Mouse (Mus musculus) kidney, embryonic 16.5 days (tissue): Measurements from ENCODE around the gene Ssbp1. TPM values are rescaled to one million over a fixed set of nuclear protein-coding genes. Genes with fewer than 3 reads are reported as not detected.

Source experiments
- ATAC-seq: fragments of 200-750 bp; cut with Nextera tagmentation; 2 replicates; pipeline ENCODE4 v1.8.0; 2017; ENCODE audit warnings: moderate TSS enrichment; ENCODE audit not compliant: low FRiP score, low TSS enrichment
- H3K27ac ChIP-seq: fragments of 300-500 bp; sonication (generic); 2 replicates; pipeline ENCODE4 v1.5.1; 2014; ENCODE audit warnings: low read length
- H3K27me3 ChIP-seq: fragments of 300-500 bp; sonication (generic); 2 replicates; pipeline ENCODE4 v1.6.1; 2014; ENCODE audit warnings: low read length, control low read depth, mixed read lengths; ENCODE audit not compliant: insufficient read depth
- H3K36me3 ChIP-seq: fragments of 300-500 bp; sonication (generic); 2 replicates; pipeline ENCODE4 v1.6.1; 2014; ENCODE audit warnings: low read length, control low read depth, mixed read lengths; ENCODE audit not compliant: insufficient read depth
- H3K4me1 ChIP-seq: fragments of 300-500 bp; sonication (generic); 2 replicates; pipeline ENCODE4 v1.6.1; 2014; ENCODE audit warnings: low read length, control low read depth, mixed read lengths; ENCODE audit not compliant: insufficient read depth
- H3K4me2 ChIP-seq: fragments of 300-500 bp; sonication (generic); replicated peaks from 2 replicates; pipeline ENCODE4 v1.6.1; 2014; ENCODE audit warnings: low read depth, low read length
- H3K4me3 ChIP-seq: fragments of 300-500 bp; sonication (generic); 2 replicates; pipeline ENCODE4 v1.5.1; 2014; ENCODE audit warnings: mild to moderate bottlenecking, low read length
- H3K9ac ChIP-seq: fragments of 300-500 bp; sonication (generic); replicated peaks from 2 replicates; pipeline ENCODE4 v1.6.1; 2014; ENCODE audit warnings: low read length
- H3K9me3 ChIP-seq: fragments of 300-500 bp; sonication (generic); 2 replicates; pipeline ENCODE4 v1.6.1; 2016; ENCODE audit warnings: low read length, control low read depth
- WGBS: fragments of 180-500 bp; shearing (Covaris S2); extraction: QIAGEN DNeasy Blood & Tissue Kit; methylation state at CpG from one replicate; pipeline ENCODE4 v1.1.7; 2014; 5-methylcytosine and 5-hydroxymethylcytosine counted together
- polyA plus RNA-seq: library from polyadenylated mRNA; unstranded; fragments of >200 nt; fragmentation: Nextera tagmentation; extraction: Ambion mirVana; gene quantifications from 2 replicates; pipeline ENCODE4 v1.2.1, GENCODE M21; 2015

Ssbp1 gene
- polyA plus RNA-seq, 1 experiment from 2014 or later = 161 TPM

GRCm38 (mm10) chr6:40432346-40433275 is 38.5 kb upstream of the Ssbp1 start:
- Histone ChIP-seq H3K4me1 (peaks cover 18% of the 10 kb centered on the region), H3K27ac (no peak overlapping the region), H3K9me3 (no peaks in the 10 kb centered on the region), H3K36me3 (no peaks in the 10 kb centered on the region), H3K27me3 (peaks cover 8% of the 10 kb centered on the region; the same call in 1 of the 2 replicates), H3K4me3 (no peak overlapping the region), H3K4me2 (no peak overlapping the region), H3K9ac (no peak overlapping the region)
- no peak for ATAC-seq
- 86% methylated on average over 17 of the region's 17 CpGs for WGBS

GRCm38 (mm10) chr6:40434697-40435096 is 36.5 kb upstream of the Ssbp1 start:
- Histone ChIP-seq H3K27ac (no peak overlapping the region), H3K9me3 (no peaks in the 10 kb centered on the region), H3K9ac (peak overlapping the region; percentile 74), H3K4me3 (peak overlapping the region; percentile 66), H3K27me3 (peaks cover 15% of the 10 kb centered on the region; the same call in 1 of the 2 replicates), H3K4me2 (peak overlapping the region; percentile 72), H3K4me1 (peaks cover 18% of the 10 kb centered on the region), H3K36me3 (no peaks in the 10 kb centered on the region)
- WGBS = 6% methylated on average over 7 of the region's 7 CpGs
- ATAC-seq = no peak

- Histone ChIP-seq H3K9ac (peak overlapping the region; percentile 74), H3K4me3 (peak overlapping the region; percentile 66), H3K9me3 (no peaks in the 10 kb centered on the region), H3K36me3 (no peaks in the 10 kb centered on the region), H3K4me1 (peaks cover 18% of the 10 kb centered on the region), H3K27ac (peak overlapping the region; percentile 22; the same call in 1 of the 2 replicates), H3K27me3 (peaks cover 15% of the 10 kb centered on the region; the same call in 1 of the 2 replicates), H3K4me2 (peak overlapping the region; percentile 72)
- ATAC-seq = peak; percentile 75
- WGBS = under 1% methylated on average over 61 of the region's 72 CpGs
Observed at GRCm38 (mm10) chr6:40435151-40436046, 35.8 kb upstream of the Ssbp1 start.

- Histone ChIP-seq H3K9ac (peak within 1 kb of the TSS; percentile 74), H3K4me3 (peak within 1 kb of the TSS; percentile 66), H3K27me3 (peaks cover 15% of the 10 kb centered on the region; the same call in 1 of the 2 replicates), H3K4me2 (peak within 1 kb of the TSS; percentile 72), H3K9me3 (no peaks in the 10 kb centered on the region), H3K27ac (peak within 1 kb of the TSS; percentile 22; the same call in 1 of the 2 replicates), H3K36me3 (no peaks in the 10 kb centered on the region), H3K4me1 (peaks cover 16% of the 10 kb centered on the region)
- WGBS = under 1% methylated on average over 27 of the region's 38 CpGs
- peak; percentile 96 for ATAC-seq
Observed at GRCm38 (mm10) chr6:40436047-40436483, 35.1 kb upstream of the Ssbp1 start, which contains the start of gene E330009J07Rik. Gene E330009J07Rik, minus strand, starts transcription at chr6:40436135.

GRCm38 (mm10) chr6:40438936-40439335 is 32.2 kb upstream of the Ssbp1 start, which contains the start of gene Wee2:
Gene Wee2, plus strand, starts transcription at chr6:40439088.
- no peak within 1 kb of the TSS for H3K27ac ChIP-seq
- H3K9ac ChIP-seq = no peak within 1 kb of the TSS
- peaks cover 14% of the 10 kb centered on the region for H3K4me1 ChIP-seq
- H3K4me3 ChIP-seq = no peak within 1 kb of the TSS; the same call in 1 of the 2 replicates
- no peaks in the 10 kb centered on the region for H3K9me3 ChIP-seq
- no peak for ATAC-seq
- H3K27me3 ChIP-seq = peaks cover 15% of the 10 kb centered on the region; the same call in 1 of the 2 replicates
- peak within 1 kb of the TSS; percentile 32; the same call in 1 of the 2 replicates for H3K4me2 ChIP-seq
- no peaks in the 10 kb centered on the region for H3K36me3 ChIP-seq
- WGBS = 59% methylated on average over 5 of the region's 5 CpGs

- Histone ChIP-seq H3K9ac (no peak overlapping the region), H3K27me3 (peaks cover 15% of the 10 kb centered on the region; the same call in 1 of the 2 replicates), H3K4me1 (peaks cover 7% of the 10 kb centered on the region), H3K9me3 (no peaks in the 10 kb centered on the region), H3K4me2 (peak overlapping the region; percentile 32; the same call in 1 of the 2 replicates), H3K27ac (no peak overlapping the region), H3K36me3 (no peaks in the 10 kb centered on the region), H3K4me3 (no peak overlapping the region; the same call in 1 of the 2 replicates)
- 21% methylated on average over 12 of the region's 12 CpGs for WGBS
- no peak for ATAC-seq
Observed at GRCm38 (mm10) chr6:40439731-40440130, 31.4 kb upstream of the Ssbp1 start.

GRCm38 (mm10) chr6:40441276-40441675 is 29.9 kb upstream of the Ssbp1 start:
- H3K4me1 ChIP-seq = peaks cover 3% of the 10 kb centered on the region; the same call in 1 of the 2 replicates
- H3K9me3 ChIP-seq = no peaks in the 10 kb centered on the region
- peaks cover 15% of the 10 kb centered on the region; the same call in 1 of the 2 replicates for H3K27me3 ChIP-seq
- H3K9ac ChIP-seq = no peak overlapping the region
- WGBS = 75% methylated on average over 3 of the region's 3 CpGs
- no peaks in the 10 kb centered on the region for H3K36me3 ChIP-seq
- no peak overlapping the region for H3K4me3 ChIP-seq
- H3K4me2 ChIP-seq = no peak overlapping the region
- no peak for ATAC-seq
- H3K27ac ChIP-seq = no peak overlapping the region

- Histone ChIP-seq H3K27ac (no peak overlapping the region), H3K4me3 (no peak overlapping the region), H3K9ac (no peak overlapping the region), H3K9me3 (no peaks in the 10 kb centered on the region), H3K36me3 (no peaks in the 10 kb centered on the region), H3K4me2 (no peak overlapping the region), H3K4me1 (no peaks in the 10 kb centered on the region), H3K27me3 (peaks cover 15% of the 10 kb centered on the region; the same call in 1 of the 2 replicates)
- WGBS = 45% methylated on average over 3 of the region's 3 CpGs
- no peak for ATAC-seq
Observed at GRCm38 (mm10) chr6:40441755-40442154, 29.4 kb upstream of the Ssbp1 start.

GRCm38 (mm10) chr6:40443281-40443928 is 27.7 kb upstream of the Ssbp1 start:
- Histone ChIP-seq H3K27me3 (peaks cover 5% of the 10 kb centered on the region; the same call in 1 of the 2 replicates), H3K4me3 (no peak overlapping the region), H3K4me1 (no peaks in the 10 kb centered on the region), H3K9me3 (no peaks in the 10 kb centered on the region), H3K27ac (no peak overlapping the region), H3K36me3 (no peaks in the 10 kb centered on the region), H3K9ac (no peak overlapping the region), H3K4me2 (no peak overlapping the region)
- 28% methylated on average over 10 of the region's 10 CpGs for WGBS
- ATAC-seq = no peak
